In genomic region chr17:80559745-80560144, GRCm38 (mm10) we compare ENCODE assay signal across 12 mouse cellular contexts. TPM values are rescaled to one million over a fixed set of nuclear protein-coding genes. Genes with fewer than 3 reads are reported as not detected.
DNase-seq lines count a peak whose midpoint lies in the region; ATAC-seq and TF ChIP-seq lines count a peak whose summit lies in the region.
"Had no signal": no experiment of that assay in that cellular context is flagged by ENCODE, and none has a peak within 500 bp of the region (broad histone marks: within the 10 kb centered on the region; RNA-seq: fewer than 3 reads in every experiment).

No protein-coding gene starts in this region.

- H3K4me1 ChIP-seq in kidney, postnatal 0 days (replicated peaks; ENCODE audit: insufficient read depth, low read length) = no peaks in the 10 kb centered on the region
- H3K4me1 ChIP-seq in liver, postnatal 0 days (ENCODE audit: insufficient read depth) = no peaks in the 10 kb centered on the region; the same call in 1 of the 2 replicates
- H3K4me1 ChIP-seq: kidney, embryonic 15.5 days had no signal

- H3K27me3 ChIP-seq in kidney, postnatal 0 days (ENCODE audit: insufficient read depth, low read length) = no peaks in the 10 kb centered on the region
- no peaks in the 10 kb centered on the region for H3K27me3 ChIP-seq in liver, postnatal 0 days (ENCODE audit: insufficient read depth, low read length)
- H3K27me3 ChIP-seq: kidney, embryonic 15.5 days had no signal

- H3K9ac ChIP-seq in kidney, postnatal 0 days (ENCODE audit: low read depth, low read length) = no peak overlapping the region
- no peak overlapping the region for H3K9ac ChIP-seq in liver, postnatal 0 days (replicated peaks)
- H3K9ac ChIP-seq: kidney, embryonic 15.5 days had no signal

- no peak for DNase-seq in kidney, postnatal 0 days (ENCODE audit: low spot score)
- DNase-seq in kidney, adult 18-20 months = no peak
- peak; percentile 26 for DNase-seq in CD4-positive helper T cell, adult 2 months (ENCODE audit: low read depth, low spot score)
- DNase-seq in induced T-regulatory cell, adult 2 months (ENCODE audit: low read depth) = peak; percentile 46
- DNase-seq in liver, postnatal 0 days = peak; percentile 56
- DNase-seq in gastrocnemius, postnatal 4 days (ENCODE audit: low spot score in 2 of 2) = no peak
- no peak for DNase-seq in layer of hippocampus, adult 18-20 months (ENCODE audit: low spot score in 2 of 2)
- DNase-seq in gastrocnemius, adult 18-20 months (ENCODE audit: low spot score) = no peak
- DNase-seq: cerebellum, adult 11-12 months; right cerebral cortex, postnatal 25 days had no signal

- H3K9me3 ChIP-seq in kidney, postnatal 0 days (replicated peaks; ENCODE audit: low read length) = no peaks in the 10 kb centered on the region
- H3K9me3 ChIP-seq in liver, postnatal 0 days (ENCODE audit: low read length) = no peaks in the 10 kb centered on the region
- H3K9me3 ChIP-seq: kidney, embryonic 15.5 days had no signal

- ATAC-seq in kidney, postnatal 0 days (replicated peaks; ENCODE audit: low FRiP score, low read depth) = no peak
- ATAC-seq in liver, postnatal 0 days = peak; percentile 53

- peak; percentile 15; the same call in 1 of the 2 replicates for TF ChIP-seq CTCF in kidney, postnatal 0 days (IDR thresholded peaks at IDR 0.05; ENCODE audit: low read depth)
- peak; percentile 54 for TF ChIP-seq CTCF in liver, postnatal 0 days (IDR thresholded peaks at IDR 0.05; ENCODE audit: low read depth)

- H3K27ac ChIP-seq in kidney, postnatal 0 days = no peak overlapping the region
- peak overlapping the region; percentile 44 for H3K27ac ChIP-seq in liver, postnatal 0 days (ENCODE audit: low read depth)
- H3K27ac ChIP-seq: kidney, embryonic 15.5 days had no signal

- H3K36me3 ChIP-seq in kidney, postnatal 0 days (ENCODE audit: insufficient read depth, low read length) = no peaks in the 10 kb centered on the region
- no peaks in the 10 kb centered on the region; the same call in 1 of the 2 replicates for H3K36me3 ChIP-seq in liver, postnatal 0 days (replicated peaks; ENCODE audit: insufficient read depth, low read length)
- H3K36me3 ChIP-seq: kidney, embryonic 15.5 days had no signal

- WGBS in kidney, postnatal 0 days = 92% methylated on average over 4 of the region's 4 CpGs
- WGBS in liver, postnatal 0 days (ENCODE audit: insufficient replicate concordance) = 47% methylated on average over 4 of the region's 4 CpGs

- H3K4me3 ChIP-seq in kidney, postnatal 0 days (replicated peaks; ENCODE audit: low read depth, low read length) = no peak overlapping the region
- no peak overlapping the region for H3K4me3 ChIP-seq in liver, postnatal 0 days (ENCODE audit: low read depth, low read length)
- H3K4me3 ChIP-seq: kidney, embryonic 15.5 days had no signal

- TF ChIP-seq EP300 in liver, postnatal 0 days (IDR thresholded peaks at IDR 0.05; ENCODE audit: low read depth) = no peak

- H3K4me2 ChIP-seq in kidney, postnatal 0 days (ENCODE audit: low read length) = no peak overlapping the region
- no peak overlapping the region for H3K4me2 ChIP-seq in liver, postnatal 0 days (ENCODE audit: low read depth, low read length)

RNA-seq across cellular contexts. Expression of gene Cdkl4, which starts 17.9 kb away (rescaled TPM):
- 1.6 and 1.8 TPM in 2 replicates for polyA plus RNA-seq in kidney, postnatal 0 days (2015; fragmentation: Nextera tagmentation; extraction: Ambion mirVana)
- polyA plus RNA-seq in liver, postnatal 0 days (2015; fragmentation: Nextera tagmentation; extraction: Ambion mirVana) = 0.17 and 0.34 TPM in 2 replicates
- total RNA-seq in gastrocnemius, postnatal 4 days (2021) = under 1 TPM; 0.07 to 0.13 TPM
- total RNA-seq in layer of hippocampus, adult 18-20 months (2021) = 10 to 100 TPM; 15.6 to 18.1 TPM
- under 1 TPM in 1 of 2 experiments, not detected in 1; 0.19 TPM for total RNA-seq in gastrocnemius, adult 18-20 months (2021)
- polyA plus RNA-seq: heart, embryonic 11.5 days had no signal

Comparison
In these comparisons a context has a peak if more than half of its experiments do, and no peak if none do; other contexts are left out.
1. DNase-seq: peak in CD4-positive helper T cell, adult 2 months (single experiment), induced T-regulatory cell, adult 2 months (single experiment) and liver, postnatal 0 days (single experiment); none in kidney, postnatal 0 days (single experiment), kidney, adult 18-20 months (single experiment), gastrocnemius, postnatal 4 days (0 of 2), layer of hippocampus, adult 18-20 months (0 of 2) and gastrocnemius, adult 18-20 months (single experiment).
2. RNA of gene Cdkl4, which starts 17.9 kb away (total RNA-seq): 15.6 to 18.1 TPM in layer of hippocampus, adult 18-20 months; 0.19 TPM in gastrocnemius, adult 18-20 months and 0.07 to 0.13 TPM in gastrocnemius, postnatal 4 days; every median in the first group is over 10 times any median in the second.